Mouse (Mus musculus): ENCODE results near the gene Ranbp17.
"Not testable (repeated sequence)": the region's sequence is repeated elsewhere in the genome, so short reads cannot be mapped to it uniquely, and the experiment has no call there.

The Ranbp17 gene

GRCm38 (mm10) chr11:33513376-33513991 is at the start of gene Ranbp17:
Ranbp17 (minus strand) TSS chr11:33513746.
- DNase-seq (ENCODE audit: low spot score in 2 of 2) = peak; percentile 1 to 3

GRCm38 (mm10) chr11:33554123-33554522 is 40.6 kb upstream of the Ranbp17 start:
- no peak for DNase-seq (ENCODE audit: low spot score in 2 of 2)

- DNase-seq (ENCODE audit: low spot score in 2 of 2) = no peak
Measured at GRCm38 (mm10) chr11:33550861-33551560, 37.5 kb upstream of the Ranbp17 start.

- no peak for DNase-seq (ENCODE audit: low spot score in 2 of 2)
Measured at GRCm38 (mm10) chr11:33547386-33547785, 33.8 kb upstream of the Ranbp17 start.

- no peak for DNase-seq (ENCODE audit: low spot score in 2 of 2)
Measured at GRCm38 (mm10) chr11:33544945-33545344, 31.4 kb upstream of the Ranbp17 start.

GRCm38 (mm10) chr11:33544121-33544520 is 30.6 kb upstream of the Ranbp17 start:
- DNase-seq (ENCODE audit: low spot score in 2 of 2) = no peak

- no peak for DNase-seq (ENCODE audit: low spot score in 2 of 2)
Measured at GRCm38 (mm10) chr11:33537390-33538125, 24.0 kb upstream of the Ranbp17 start.

- no peak for DNase-seq (ENCODE audit: low spot score in 2 of 2)
Measured at GRCm38 (mm10) chr11:33536636-33537035, 23.1 kb upstream of the Ranbp17 start.

- no peak for DNase-seq (ENCODE audit: low spot score in 2 of 2)
Measured at GRCm38 (mm10) chr11:33534541-33534940, 21.0 kb upstream of the Ranbp17 start.

- DNase-seq (ENCODE audit: low spot score in 2 of 2) = no peak
Measured at GRCm38 (mm10) chr11:33533577-33533976, 20.0 kb upstream of the Ranbp17 start.

- DNase-seq (ENCODE audit: low spot score in 2 of 2) = no peak
Measured at GRCm38 (mm10) chr11:33529576-33529975, 16.0 kb upstream of the Ranbp17 start.

- DNase-seq (ENCODE audit: low spot score in 2 of 2) = peak; percentile 2 to 6
Measured at GRCm38 (mm10) chr11:33512854-33513375, 631 bp downstream of the Ranbp17 start.

- no peak for DNase-seq (ENCODE audit: low spot score in 2 of 2)
Measured at GRCm38 (mm10) chr11:33509401-33509800, 4.1 kb downstream of the Ranbp17 start.

GRCm38 (mm10) chr11:33485746-33486145 is 27.8 kb downstream of the Ranbp17 start:
- DNase-seq (ENCODE audit: low spot score in 2 of 2) = no peak

- DNase-seq (ENCODE audit: low spot score in 2 of 2) = no peak
Measured at GRCm38 (mm10) chr11:33480410-33480809, 33.1 kb downstream of the Ranbp17 start.

- no peak for DNase-seq (ENCODE audit: low spot score in 2 of 2)
Measured at GRCm38 (mm10) chr11:33479209-33479608, 34.3 kb downstream of the Ranbp17 start.

- no peak for DNase-seq (ENCODE audit: low spot score in 2 of 2)
Measured at GRCm38 (mm10) chr11:33476634-33477033, 36.9 kb downstream of the Ranbp17 start.

GRCm38 (mm10) chr11:33461172-33461571 is 52.4 kb downstream of the Ranbp17 start:
- DNase-seq (ENCODE audit: low spot score in 2 of 2) = no peak

- no peak for DNase-seq (ENCODE audit: low spot score in 2 of 2)
Measured at GRCm38 (mm10) chr11:33454069-33454468, 59.5 kb downstream of the Ranbp17 start.

GRCm38 (mm10) chr11:33433813-33434212 is 79.7 kb downstream of the Ranbp17 start:
- no peak for DNase-seq (ENCODE audit: low spot score in 2 of 2)

GRCm38 (mm10) chr11:33428238-33428637 is 85.3 kb downstream of the Ranbp17 start:
- not testable (repeated sequence) for DNase-seq (ENCODE audit: low spot score in 2 of 2)

- DNase-seq (ENCODE audit: low spot score in 2 of 2) = not testable (repeated sequence)
Measured at GRCm38 (mm10) chr11:33427789-33428188, 85.8 kb downstream of the Ranbp17 start.

Data from spleen, postnatal 36 days (tissue).